Mouse (Mus musculus): Measurements from ENCODE around the gene Gins1. TPM values are rescaled to one million over a fixed set of nuclear protein-coding genes. Genes with fewer than 3 reads are reported as not detected.
"Not testable (repeated sequence)": the region's sequence is repeated elsewhere in the genome, so short reads cannot be mapped to it uniquely, and the experiment has no call there.

Gene Gins1
- polyA plus RNA-seq, 1 experiment from 2014 or later = 32.4 TPM

DNA sequence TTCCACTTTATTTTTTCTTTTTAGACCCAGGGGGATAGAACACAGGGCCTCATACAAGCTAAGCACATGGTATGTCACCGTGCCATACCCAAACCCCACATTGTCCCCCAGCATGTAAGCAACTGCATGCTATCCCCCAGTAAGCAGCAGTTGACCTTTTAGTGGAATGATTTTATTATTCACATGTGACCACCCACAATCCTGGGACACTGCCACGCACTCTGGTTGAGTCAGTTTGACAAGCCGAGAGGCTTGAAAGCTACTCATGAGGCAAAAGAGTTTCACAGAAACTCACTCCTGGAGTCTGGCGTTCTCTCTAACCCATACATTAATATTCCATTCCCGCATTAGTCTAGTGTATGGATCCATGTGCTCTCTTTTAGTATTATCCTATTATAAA is 42.1 kb downstream of the Gins1 start:
- not testable (repeated sequence) for H3K9me3 ChIP-seq; H3K36me3 ChIP-seq; H3K4me3 ChIP-seq (replicated peaks); H3K27ac ChIP-seq; H3K9ac ChIP-seq; ATAC-seq; H3K4me2 ChIP-seq (replicated peaks); H3K27me3 ChIP-seq (replicated peaks); H3K4me1 ChIP-seq (replicated peaks)
- WGBS = 93% methylated on average over 5 of the region's 5 CpGs

- not testable (repeated sequence) for H3K9me3 ChIP-seq; H3K4me3 ChIP-seq (replicated peaks); H3K9ac ChIP-seq; H3K4me2 ChIP-seq (replicated peaks); H3K4me1 ChIP-seq (replicated peaks); H3K36me3 ChIP-seq; H3K27me3 ChIP-seq (replicated peaks); ATAC-seq; H3K27ac ChIP-seq
- WGBS = 87% methylated on average over 12 of the region's 12 CpGs
Observed at GRCm38 (mm10) chr2:150947880-150948611, 42.8 kb downstream of the Gins1 start.

- H3K4me2 ChIP-seq (replicated peaks) = no peak overlapping the region
- no peaks in the 10 kb centered on the region for H3K27me3 ChIP-seq (replicated peaks)
- no peak overlapping the region for H3K27ac ChIP-seq
- WGBS = 86% methylated on average over 5 of the region's 5 CpGs
- no peak overlapping the region for H3K4me3 ChIP-seq (replicated peaks)
- no peaks in the 10 kb centered on the region; the same call in 1 of the 2 replicates for H3K36me3 ChIP-seq
- ATAC-seq = no peak
- H3K9ac ChIP-seq = no peak overlapping the region
- H3K4me1 ChIP-seq (replicated peaks) = no peaks in the 10 kb centered on the region
- no peaks in the 10 kb centered on the region for H3K9me3 ChIP-seq
Observed at GRCm38 (mm10) chr2:150948786-150949185, 43.6 kb downstream of the Gins1 start.

DNA sequence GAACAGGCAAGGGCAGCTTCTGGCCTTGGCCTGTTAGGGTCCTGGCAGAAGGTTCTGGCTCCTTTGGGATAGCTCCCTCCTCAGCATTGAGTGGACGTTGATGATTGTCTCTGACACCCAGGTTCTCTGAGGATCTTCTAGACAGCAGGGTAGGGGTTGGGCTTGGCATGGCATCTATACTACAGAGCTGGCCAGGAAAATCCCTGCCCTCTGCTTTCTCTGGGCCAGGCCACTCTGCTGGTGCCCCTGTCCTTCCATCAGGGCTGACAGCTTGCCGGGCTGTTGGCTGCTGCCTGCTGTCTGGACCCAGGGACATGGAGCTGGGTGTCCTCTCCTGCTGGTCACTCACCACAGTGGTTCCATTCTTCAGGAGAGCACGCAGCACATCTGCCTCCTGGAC is 44.5 kb downstream of the Gins1 start:
- Histone ChIP-seq H3K27ac (no peak overlapping the region), H3K9ac (no peak overlapping the region), H3K4me1 (replicated peaks) (no peaks in the 10 kb centered on the region), H3K4me3 (replicated peaks) (no peak overlapping the region), H3K9me3 (no peaks in the 10 kb centered on the region), H3K4me2 (replicated peaks) (no peak overlapping the region), H3K27me3 (replicated peaks) (no peaks in the 10 kb centered on the region), H3K36me3 (no peaks in the 10 kb centered on the region; the same call in 1 of the 2 replicates)
- ATAC-seq = no peak
- 90% methylated on average over 3 of the region's 3 CpGs for WGBS

- Histone ChIP-seq H3K27ac (no peak overlapping the region), H3K4me3 (replicated peaks) (no peak overlapping the region), H3K4me1 (replicated peaks) (no peaks in the 10 kb centered on the region), H3K36me3 (no peaks in the 10 kb centered on the region; the same call in 1 of the 2 replicates), H3K4me2 (replicated peaks) (no peak overlapping the region), H3K9ac (no peak overlapping the region), H3K9me3 (no peaks in the 10 kb centered on the region), H3K27me3 (replicated peaks) (no peaks in the 10 kb centered on the region)
- 90% methylated on average over 6 of the region's 6 CpGs for WGBS
- ATAC-seq = no peak
Observed at GRCm38 (mm10) chr2:150950056-150950455, 44.9 kb downstream of the Gins1 start.

DNA sequence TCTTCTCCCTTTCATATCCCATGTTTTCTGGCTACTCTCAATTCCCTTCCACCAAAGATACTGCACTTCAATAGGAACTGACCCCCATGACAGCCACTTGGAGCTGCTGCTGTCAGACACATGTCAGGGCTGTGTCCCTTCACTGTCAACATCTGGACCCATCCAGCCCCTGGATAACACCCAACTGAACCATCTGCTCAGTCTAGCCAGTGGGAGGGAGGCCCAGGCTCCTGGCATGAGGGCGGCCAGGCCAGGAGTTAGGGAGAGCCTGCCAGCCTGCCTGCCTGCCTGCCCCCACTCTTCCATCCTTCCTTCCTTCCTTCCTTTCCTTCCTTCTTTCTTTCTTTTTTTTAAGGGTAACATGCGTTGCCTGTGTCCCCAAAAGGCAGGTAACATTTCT is 46.0 kb downstream of the Gins1 start:
- 80% methylated on average over 2 of the region's 2 CpGs for WGBS
- H3K4me2 ChIP-seq (replicated peaks) = no peak overlapping the region
- H3K27me3 ChIP-seq (replicated peaks) = no peaks in the 10 kb centered on the region
- no peak overlapping the region for H3K9ac ChIP-seq
- no peaks in the 10 kb centered on the region; the same call in 1 of the 2 replicates for H3K36me3 ChIP-seq
- H3K9me3 ChIP-seq = no peaks in the 10 kb centered on the region
- no peak overlapping the region for H3K27ac ChIP-seq
- H3K4me1 ChIP-seq (replicated peaks) = no peaks in the 10 kb centered on the region
- no peak overlapping the region for H3K4me3 ChIP-seq (replicated peaks)
- no peak for ATAC-seq

GRCm38 (mm10) chr2:150955859-150956258 is 50.7 kb downstream of the Gins1 start:
- H3K9me3 ChIP-seq = no peaks in the 10 kb centered on the region
- H3K4me2 ChIP-seq (replicated peaks) = no peak overlapping the region
- no peak overlapping the region for H3K4me3 ChIP-seq (replicated peaks)
- no peaks in the 10 kb centered on the region for H3K27me3 ChIP-seq (replicated peaks)
- ATAC-seq = no peak
- no peak overlapping the region for H3K9ac ChIP-seq
- WGBS = 60% methylated on average over 1 of the region's 1 CpGs
- H3K27ac ChIP-seq = no peak overlapping the region
- peaks cover 3% of the 10 kb centered on the region; the same call in 1 of the 2 replicates for H3K36me3 ChIP-seq
- no peaks in the 10 kb centered on the region for H3K4me1 ChIP-seq (replicated peaks)

DNA sequence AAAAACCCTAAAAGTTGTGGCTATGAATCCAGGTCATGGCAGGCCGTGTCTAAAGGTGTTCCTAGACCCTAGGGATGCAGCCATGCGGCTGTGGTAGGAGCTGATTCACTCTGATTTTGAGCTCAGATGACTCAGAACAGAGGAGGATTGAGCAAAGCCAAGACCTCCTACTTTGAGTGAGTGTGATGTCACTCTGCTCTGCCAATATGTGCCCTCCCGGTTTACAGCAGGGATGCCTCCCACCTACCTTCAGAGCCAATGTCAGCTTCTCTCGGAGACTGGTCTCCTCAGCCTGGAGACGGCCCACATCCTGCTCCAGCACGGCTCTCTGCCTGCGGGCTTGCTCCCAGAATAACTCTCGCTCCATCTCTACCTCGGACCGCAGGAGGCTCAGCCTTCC is 54.3 kb downstream of the Gins1 start:
- no peak for ATAC-seq

DNA sequence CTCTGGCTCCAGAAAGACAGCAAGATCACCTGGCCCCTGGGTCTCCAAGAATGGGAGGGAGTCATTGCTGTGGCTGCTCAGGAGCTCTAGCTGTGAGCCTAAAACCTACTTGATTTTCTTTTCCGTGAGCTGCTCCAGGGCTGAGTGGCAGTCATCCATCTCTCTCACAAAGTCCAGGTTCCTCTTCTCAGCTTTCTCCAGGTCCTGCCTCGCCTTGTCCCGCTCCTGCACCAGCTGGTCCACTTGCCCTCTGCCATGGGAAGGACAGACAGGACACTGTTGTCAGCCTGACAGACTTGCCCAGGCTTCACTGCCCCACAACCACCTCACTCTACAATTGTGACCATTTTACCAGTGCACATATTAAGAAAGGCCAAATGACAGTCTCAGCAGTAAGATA is 58.0 kb downstream of the Gins1 start:
- Histone ChIP-seq H3K9me3 (no peaks in the 10 kb centered on the region), H3K9ac (no peak overlapping the region), H3K4me1 (replicated peaks) (no peaks in the 10 kb centered on the region), H3K27me3 (replicated peaks) (no peaks in the 10 kb centered on the region), H3K4me3 (replicated peaks) (no peak overlapping the region), H3K27ac (no peak overlapping the region), H3K36me3 (0 out of 2 replicates have a peak, but pooled peaks cover 9% of the 10 kb centered on the region), H3K4me2 (replicated peaks) (no peak overlapping the region)
- ATAC-seq = no peak
- 89% methylated on average over 3 of the region's 3 CpGs for WGBS

More for the DNA sequence above, 54.3 kb downstream of the Gins1 start:
- Histone ChIP-seq H3K4me3 (replicated peaks) (no peak overlapping the region), H3K27ac (no peak overlapping the region), H3K27me3 (replicated peaks) (no peaks in the 10 kb centered on the region), H3K9ac (no peak overlapping the region), H3K36me3 (0 out of 2 replicates have a peak, but pooled peaks cover 3% of the 10 kb centered on the region), H3K4me1 (replicated peaks) (no peaks in the 10 kb centered on the region), H3K9me3 (no peaks in the 10 kb centered on the region), H3K4me2 (replicated peaks) (no peak overlapping the region)
- 91% methylated on average over 10 of the region's 10 CpGs for WGBS

- H3K4me2 ChIP-seq (replicated peaks) = no peak overlapping the region
- no peaks in the 10 kb centered on the region for H3K4me1 ChIP-seq (replicated peaks)
- H3K36me3 ChIP-seq = 0 out of 2 replicates have a peak, but pooled peaks cover 7% of the 10 kb centered on the region
- H3K4me3 ChIP-seq (replicated peaks) = no peak overlapping the region
- 86% methylated on average over 3 of the region's 3 CpGs for WGBS
- H3K9me3 ChIP-seq = no peaks in the 10 kb centered on the region
- ATAC-seq = no peak
- no peak overlapping the region for H3K9ac ChIP-seq
- no peak overlapping the region for H3K27ac ChIP-seq
- H3K27me3 ChIP-seq (replicated peaks) = no peaks in the 10 kb centered on the region
Observed at GRCm38 (mm10) chr2:150964641-150965040, 59.4 kb downstream of the Gins1 start.

- no peaks in the 10 kb centered on the region for H3K27me3 ChIP-seq (replicated peaks)
Observed at GRCm38 (mm10) chr2:150965951-150966350, 60.8 kb downstream of the Gins1 start.

GRCm38 (mm10) chr2:150967491-150967890 is 62.3 kb downstream of the Gins1 start:
- H3K4me1 ChIP-seq (replicated peaks) = no peaks in the 10 kb centered on the region
- no peak for ATAC-seq
- H3K27me3 ChIP-seq (replicated peaks) = no peaks in the 10 kb centered on the region
- no peak overlapping the region for H3K4me2 ChIP-seq (replicated peaks)
- WGBS = 82% methylated on average over 2 of the region's 2 CpGs
- no peaks in the 10 kb centered on the region for H3K9me3 ChIP-seq
- no peak overlapping the region for H3K4me3 ChIP-seq (replicated peaks)
- 0 out of 2 replicates have a peak, but pooled peaks cover 7% of the 10 kb centered on the region for H3K36me3 ChIP-seq
- no peak overlapping the region for H3K27ac ChIP-seq
- H3K9ac ChIP-seq = no peak overlapping the region

More at GRCm38 (mm10) chr2:150965951-150966350, 60.8 kb downstream of the Gins1 start:
- Histone ChIP-seq H3K4me1 (replicated peaks) (no peaks in the 10 kb centered on the region), H3K4me3 (replicated peaks) (no peak overlapping the region), H3K9ac (no peak overlapping the region), H3K36me3 (0 out of 2 replicates have a peak, but pooled peaks cover 7% of the 10 kb centered on the region), H3K9me3 (no peaks in the 10 kb centered on the region), H3K27ac (no peak overlapping the region), H3K4me2 (replicated peaks) (no peak overlapping the region)
- WGBS = 92% methylated on average over 10 of the region's 10 CpGs
- ATAC-seq = no peak

GRCm38 (mm10) chr2:150969231-150969630 is 64.0 kb downstream of the Gins1 start:
- Histone ChIP-seq H3K4me3 (replicated peaks) (no peak overlapping the region), H3K9me3 (no peaks in the 10 kb centered on the region), H3K36me3 (peaks cover 12% of the 10 kb centered on the region; the same call in 1 of the 2 replicates), H3K9ac (no peak overlapping the region), H3K4me2 (replicated peaks) (no peak overlapping the region), H3K27ac (no peak overlapping the region), H3K27me3 (replicated peaks) (no peaks in the 10 kb centered on the region), H3K4me1 (replicated peaks) (no peaks in the 10 kb centered on the region)
- no peak for ATAC-seq
- WGBS = 90% methylated on average over 2 of the region's 2 CpGs

Measured in intestine, embryonic 15.5 days (tissue).